In the genomic region with DNA sequence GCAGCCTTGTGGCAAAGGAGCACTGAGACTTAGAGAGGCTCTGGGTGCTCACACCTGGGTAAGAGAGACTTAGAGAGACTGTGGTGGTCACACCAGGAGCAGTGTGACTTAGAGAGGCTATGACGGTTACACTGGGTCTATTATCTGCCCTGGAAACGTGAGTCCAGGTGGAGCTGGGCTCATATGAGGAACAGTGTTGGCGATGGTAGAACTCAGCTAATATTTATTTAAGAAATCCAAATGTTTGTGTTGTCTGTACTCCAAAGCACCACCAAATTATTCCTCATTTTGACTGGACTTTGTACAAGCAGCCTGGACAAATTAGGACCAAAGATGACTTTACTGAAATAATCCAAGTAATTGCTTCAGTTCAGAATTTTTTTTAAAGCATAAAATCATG, we compare ENCODE assay signal across 17 mouse cellular contexts.
"Had no signal": no experiment of that assay in that cellular context is flagged by ENCODE, and none has a peak within 500 bp of the region (broad histone marks: within the 10 kb centered on the region; RNA-seq: fewer than 3 reads in every experiment).

No protein-coding gene starts in this region.

- H3K27me3 ChIP-seq: neural tube, embryonic 12.5 days had no signal

- H3K9ac ChIP-seq: limb, embryonic 15.5 days; neural tube, embryonic 12.5 days had no signal

- H3K4me3 ChIP-seq: limb, embryonic 15.5 days; myocyte; neural tube, embryonic 12.5 days had no signal

- H3K27ac ChIP-seq: kidney, postnatal 0 days; limb, embryonic 15.5 days; neural tube, embryonic 12.5 days had no signal

- H3K36me3 ChIP-seq: limb, embryonic 15.5 days; neural tube, embryonic 12.5 days had no signal

- H3K9me3 ChIP-seq: limb, embryonic 15.5 days; neural tube, embryonic 12.5 days had no signal

- H3K4me2 ChIP-seq: limb, embryonic 15.5 days; neural tube, embryonic 12.5 days had no signal

- H3K4me1 ChIP-seq: limb, embryonic 15.5 days had no signal

- DNase-seq: kidney, adult 9 months; kidney, postnatal 36 days; layer of hippocampus, adult 9-11 months; layer of hippocampus, postnatal 36 days; lung, adult 2 months; lung, postnatal 4 days; right cerebral cortex, postnatal 4 days; spleen, adult 18-20 months; thymus, adult 18-20 months; thymus, postnatal 14 days had no signal

- ATAC-seq: inflammation-experienced regulatory T-cells, adult 6 months; intestine, postnatal 0 days; lung, postnatal 0 days had no signal
